Mouse (Mus musculus): ENCODE data around the gene Evl. TPM values are rescaled to one million over a fixed set of nuclear protein-coding genes. Genes with fewer than 3 reads are reported as not detected.
A peak's percentile ranks its signal among the peaks of the same experiment; 100 is the strongest.

Evl gene
- total RNA-seq, 1 experiment: 36.4 TPM

- DNase-seq (ENCODE audit: low read depth, low spot score): no peak
- H3K4me3 ChIP-seq (ENCODE audit: insufficient read depth in 1 of 2, low read depth in 1 of 2, low read length in 2 of 2, poor library complexity in 1 of 2, severe bottlenecking in 1 of 2): no peak overlapping the region
- H3K9me3 ChIP-seq (ENCODE audit: control insufficient read depth, insufficient read depth, low read depth, low read length): no peaks in the 10 kb centered on the region
- in situ Hi-C loops (cut with MboI; ENCODE audit: low sequenced_read_pairs in 2 of 2, unreplicated experiment in 2 of 2): no loop called here
- peaks cover 4 to 8% of the 10 kb centered on the region in 2 experiments; a peak in 2 of 4 replicates for H3K4me1 ChIP-seq (ENCODE audit: control insufficient read depth in 2 of 2, insufficient read depth in 2 of 2, low read length in 2 of 2, poor library complexity in 1 of 2)
- no peak overlapping the region for H3K27ac ChIP-seq (ENCODE audit: insufficient read depth, low read depth, low read length, poor library complexity, severe bottlenecking)
- no peaks in the 10 kb centered on the region for H3K36me3 ChIP-seq (ENCODE audit: control insufficient read depth, insufficient read depth, low read length, poor library complexity, severe bottlenecking)
- TF ChIP-seq ZC3H11A (IDR thresholded peaks at IDR 0.05; ENCODE audit: borderline replicate concordance, low read depth, low read length) (no peak), HCFC1 (IDR thresholded peaks at IDR 0.05; ENCODE audit: borderline replicate concordance, insufficient read depth, low read length) (no peak), ZNF384 (IDR thresholded peaks at IDR 0.05; ENCODE audit: low read depth, low read length) (no peak)
- no peak overlapping the region for H3K9ac ChIP-seq (ENCODE audit: insufficient read depth, low read depth, low read length, poor library complexity, severe bottlenecking)
These were observed 51.2 kb downstream of the Evl start for GRCm38 (mm10) chr12:108605521-108606281.

- no peak for TF ChIP-seq ZNF384 (IDR thresholded peaks at IDR 0.05; ENCODE audit: low read depth, low read length)
- TF ChIP-seq CHD2 (IDR thresholded peaks at IDR 0.05; ENCODE audit: low read depth, low read length): no peak
- no peak for TF ChIP-seq MAFK (IDR thresholded peaks at IDR 0.05; ENCODE audit: insufficient read depth, low read depth, low read length)
- no peak for TF ChIP-seq HCFC1 (IDR thresholded peaks at IDR 0.05; ENCODE audit: borderline replicate concordance, insufficient read depth, low read length)
- no peak for TF ChIP-seq ZC3H11A (IDR thresholded peaks at IDR 0.05; ENCODE audit: borderline replicate concordance, low read depth, low read length)
- in situ Hi-C loops (cut with MboI; ENCODE audit: low sequenced_read_pairs in 2 of 2, unreplicated experiment in 2 of 2): no loop called here
- Histone ChIP-seq H3K9me3 (ENCODE audit: control insufficient read depth, insufficient read depth, low read depth, low read length) (no peaks in the 10 kb centered on the region), H3K9ac (ENCODE audit: insufficient read depth, low read depth, low read length, poor library complexity, severe bottlenecking) (no peak overlapping the region), H3K4me3 (ENCODE audit: insufficient read depth in 1 of 2, low read depth in 1 of 2, low read length in 2 of 2, poor library complexity in 1 of 2, severe bottlenecking in 1 of 2) (no peak overlapping the region), H3K36me3 (ENCODE audit: control insufficient read depth, insufficient read depth, low read length, poor library complexity, severe bottlenecking) (no peaks in the 10 kb centered on the region), H3K4me1 (ENCODE audit: control insufficient read depth in 2 of 2, insufficient read depth in 2 of 2, low read length in 2 of 2, poor library complexity in 1 of 2) (peaks cover 4 to 8% of the 10 kb centered on the region in 2 experiments; a peak in 2 of 4 replicates), H3K27ac (ENCODE audit: insufficient read depth, low read depth, low read length, poor library complexity, severe bottlenecking) (no peak overlapping the region)
- DNase-seq (ENCODE audit: low read depth, low spot score): no peak
These were observed 51.8 kb downstream of the Evl start for GRCm38 (mm10) chr12:108606321-108606720.

GRCm38 (mm10) chr12:108609446-108609845 lies 54.9 kb downstream of the Evl start:
- Histone ChIP-seq H3K27ac (ENCODE audit: insufficient read depth, low read depth, low read length, poor library complexity, severe bottlenecking) (no peak overlapping the region), H3K4me3 (ENCODE audit: insufficient read depth in 1 of 2, low read depth in 1 of 2, low read length in 2 of 2, poor library complexity in 1 of 2, severe bottlenecking in 1 of 2) (no peak overlapping the region), H3K9ac (ENCODE audit: insufficient read depth, low read depth, low read length, poor library complexity, severe bottlenecking) (no peak overlapping the region), H3K9me3 (ENCODE audit: control insufficient read depth, insufficient read depth, low read depth, low read length) (no peaks in the 10 kb centered on the region), H3K36me3 (ENCODE audit: control insufficient read depth, insufficient read depth, low read length, poor library complexity, severe bottlenecking) (no peaks in the 10 kb centered on the region), H3K4me1 (ENCODE audit: control insufficient read depth in 2 of 2, insufficient read depth in 2 of 2, low read length in 2 of 2, poor library complexity in 1 of 2) (peaks cover 2 to 4% of the 10 kb centered on the region in 2 experiments; a peak in 2 of 4 replicates)
- in situ Hi-C loops (cut with MboI; ENCODE audit: low sequenced_read_pairs in 2 of 2, unreplicated experiment in 2 of 2): no loop called here
- TF ChIP-seq MAFK (IDR thresholded peaks at IDR 0.05; ENCODE audit: insufficient read depth, low read depth, low read length) (no peak), ZC3H11A (IDR thresholded peaks at IDR 0.05; ENCODE audit: borderline replicate concordance, low read depth, low read length) (no peak)
- DNase-seq (ENCODE audit: low read depth, low spot score): no peak

GRCm38 (mm10) chr12:108610255-108610654 lies 55.7 kb downstream of the Evl start:
- Histone ChIP-seq H3K4me1 (ENCODE audit: control insufficient read depth in 2 of 2, insufficient read depth in 2 of 2, low read length in 2 of 2, poor library complexity in 1 of 2) (peaks cover 0 to under 1% of the 10 kb centered on the region in 2 experiments; a peak in 1 of 4 replicates), H3K9ac (ENCODE audit: insufficient read depth, low read depth, low read length, poor library complexity, severe bottlenecking) (no peak overlapping the region), H3K36me3 (ENCODE audit: control insufficient read depth, insufficient read depth, low read length, poor library complexity, severe bottlenecking) (no peaks in the 10 kb centered on the region), H3K9me3 (ENCODE audit: control insufficient read depth, insufficient read depth, low read depth, low read length) (no peaks in the 10 kb centered on the region), H3K27ac (ENCODE audit: insufficient read depth, low read depth, low read length, poor library complexity, severe bottlenecking) (no peak overlapping the region), H3K4me3 (ENCODE audit: insufficient read depth in 1 of 2, low read depth in 1 of 2, low read length in 2 of 2, poor library complexity in 1 of 2, severe bottlenecking in 1 of 2) (no peak overlapping the region)
- no peak for TF ChIP-seq MAFK (IDR thresholded peaks at IDR 0.05; ENCODE audit: insufficient read depth, low read depth, low read length)
- no peak for TF ChIP-seq ZC3H11A (IDR thresholded peaks at IDR 0.05; ENCODE audit: borderline replicate concordance, low read depth, low read length)
- no peak for TF ChIP-seq HCFC1 (IDR thresholded peaks at IDR 0.05; ENCODE audit: borderline replicate concordance, insufficient read depth, low read length)
- in situ Hi-C loops (cut with MboI; ENCODE audit: low sequenced_read_pairs in 2 of 2, unreplicated experiment in 2 of 2): no loop called here
- DNase-seq (ENCODE audit: low read depth, low spot score): no peak

GRCm38 (mm10) chr12:108613081-108613480 lies 58.6 kb downstream of the Evl start:
- no peak overlapping the region for H3K27ac ChIP-seq (ENCODE audit: insufficient read depth, low read depth, low read length, poor library complexity, severe bottlenecking)
- no peak for TF ChIP-seq HCFC1 (IDR thresholded peaks at IDR 0.05; ENCODE audit: borderline replicate concordance, insufficient read depth, low read length)
- no peak for TF ChIP-seq ZNF384 (IDR thresholded peaks at IDR 0.05; ENCODE audit: low read depth, low read length)
- TF ChIP-seq CHD2 (IDR thresholded peaks at IDR 0.05; ENCODE audit: low read depth, low read length): no peak
- peak; percentile 54; the same call in 1 of the 2 replicates for TF ChIP-seq MAFK (IDR thresholded peaks at IDR 0.05; ENCODE audit: insufficient read depth, low read depth, low read length)
- TF ChIP-seq ZC3H11A (IDR thresholded peaks at IDR 0.05; ENCODE audit: borderline replicate concordance, low read depth, low read length): no peak; the same call in 1 of the 2 replicates
- no peak overlapping the region for H3K9ac ChIP-seq (ENCODE audit: insufficient read depth, low read depth, low read length, poor library complexity, severe bottlenecking)
- no peaks in the 10 kb centered on the region for H3K4me1 ChIP-seq (ENCODE audit: control insufficient read depth in 2 of 2, insufficient read depth in 2 of 2, low read length in 2 of 2, poor library complexity in 1 of 2)
- no peak overlapping the region for H3K4me3 ChIP-seq (ENCODE audit: insufficient read depth in 1 of 2, low read depth in 1 of 2, low read length in 2 of 2, poor library complexity in 1 of 2, severe bottlenecking in 1 of 2)
- in situ Hi-C loops (cut with MboI; ENCODE audit: low sequenced_read_pairs in 2 of 2, unreplicated experiment in 2 of 2): no loop called here
- H3K36me3 ChIP-seq (ENCODE audit: control insufficient read depth, insufficient read depth, low read length, poor library complexity, severe bottlenecking): no peaks in the 10 kb centered on the region
- DNase-seq (ENCODE audit: low read depth, low spot score): peak; percentile 81
- no peaks in the 10 kb centered on the region for H3K9me3 ChIP-seq (ENCODE audit: control insufficient read depth, insufficient read depth, low read depth, low read length)
